Mouse (Mus musculus): Measurements from ENCODE around the gene Ethe1. TPM values are rescaled to one million over a fixed set of nuclear protein-coding genes. Genes with fewer than 3 reads are reported as not detected.
"Not testable (repeated sequence)": the region's sequence is repeated elsewhere in the genome, so short reads cannot be mapped to it uniquely, and the experiment has no call there.

Ethe1 gene
- total RNA-seq, 2 experiments from 2014 or later, result 27.9 to 34.2 TPM

- DNase-seq, result no peak
Observed at GRCm38 (mm10) chr7:24611709-24612108, 24.4 kb downstream of the Ethe1 start.

GRCm38 (mm10) chr7:24612308-24612910 is 25.1 kb downstream of the Ethe1 start:
- DNase-seq, result no peak

- DNase-seq, result no peak
Observed at GRCm38 (mm10) chr7:24614816-24615215, 27.5 kb downstream of the Ethe1 start.

GRCm38 (mm10) chr7:24617763-24618162 is 30.4 kb downstream of the Ethe1 start:
- no peak for DNase-seq

GRCm38 (mm10) chr7:24618374-24618773 is 31.0 kb downstream of the Ethe1 start:
- DNase-seq, result not testable (repeated sequence)

GRCm38 (mm10) chr7:24619671-24620397 is 32.5 kb downstream of the Ethe1 start:
- DNase-seq, result no peak

- DNase-seq, result no peak
Observed at GRCm38 (mm10) chr7:24621193-24621592, 33.9 kb downstream of the Ethe1 start.

GRCm38 (mm10) chr7:24622967-24623366 is 35.6 kb downstream of the Ethe1 start:
- DNase-seq, result no peak

- DNase-seq, result peak; percentile 92 to 94
Observed at GRCm38 (mm10) chr7:24628685-24629610, 41.6 kb downstream of the Ethe1 start.

GRCm38 (mm10) chr7:24629672-24630071 is 42.3 kb downstream of the Ethe1 start:
- peak; percentile 54 to 61 for DNase-seq

GRCm38 (mm10) chr7:24630116-24630880 is 43.0 kb downstream of the Ethe1 start:
- no peak for DNase-seq

- DNase-seq, result no peak
Observed at GRCm38 (mm10) chr7:24636264-24636663, 48.9 kb downstream of the Ethe1 start, which contains the start of gene Lypd3. Gene Lypd3 (plus strand): TSS chr7:24636550.

- DNase-seq, result no peak
Observed at GRCm38 (mm10) chr7:24637046-24637445, 49.7 kb downstream of the Ethe1 start.

- DNase-seq, result peak; percentile 38 to 61
Observed at GRCm38 (mm10) chr7:24638026-24638856, 50.9 kb downstream of the Ethe1 start.

- no peak for DNase-seq
Observed at GRCm38 (mm10) chr7:24640450-24640849, 53.1 kb downstream of the Ethe1 start.

- DNase-seq, result peak; percentile 71 to 79
Observed at GRCm38 (mm10) chr7:24642491-24642890, 55.1 kb downstream of the Ethe1 start.

- no peak for DNase-seq
Observed at GRCm38 (mm10) chr7:24644492-24644891, 57.1 kb downstream of the Ethe1 start.

GRCm38 (mm10) chr7:24644996-24645395 is 57.7 kb downstream of the Ethe1 start:
- DNase-seq, result no peak

GRCm38 (mm10) chr7:24646486-24646885 is 59.1 kb downstream of the Ethe1 start:
- no peak for DNase-seq

GRCm38 (mm10) chr7:24653681-24654080 is 66.3 kb downstream of the Ethe1 start:
- DNase-seq, result peak; percentile 75 to 76
